Mouse (Mus musculus) brain, embryonic 14.5 days (tissue): ENCODE results near the gene 4933427I04Rik.

Experiments used
- CTCF ChIP-seq: fragments of 200-500 bp; IDR thresholded peaks from 2 replicates; pipeline ENCODE4 v1.5.1; 2012; ENCODE audit warnings: inconsistent platforms, mild to moderate bottlenecking, moderate library complexity, borderline replicate concordance; ENCODE audit not compliant: insufficient read depth, insufficient read length; ENCODE audit errors: extremely low read depth
- POLR2A ChIP-seq: fragments of 200-500 bp; IDR thresholded peaks from 2 replicates; pipeline ENCODE4 v1.6.1; 2012; ENCODE audit warnings: mild to moderate bottlenecking, inconsistent platforms, borderline replicate concordance; ENCODE audit not compliant: poor library complexity, insufficient read depth, insufficient read length, severe bottlenecking; ENCODE audit errors: extremely low read depth

GRCm38 (mm10) chr4:123893726-123894125 lies 34.2 kb downstream of the 4933427I04Rik start:
- TF ChIP-seq CTCF (no peak), POLR2A (no peak)
